In the genomic region with DNA sequence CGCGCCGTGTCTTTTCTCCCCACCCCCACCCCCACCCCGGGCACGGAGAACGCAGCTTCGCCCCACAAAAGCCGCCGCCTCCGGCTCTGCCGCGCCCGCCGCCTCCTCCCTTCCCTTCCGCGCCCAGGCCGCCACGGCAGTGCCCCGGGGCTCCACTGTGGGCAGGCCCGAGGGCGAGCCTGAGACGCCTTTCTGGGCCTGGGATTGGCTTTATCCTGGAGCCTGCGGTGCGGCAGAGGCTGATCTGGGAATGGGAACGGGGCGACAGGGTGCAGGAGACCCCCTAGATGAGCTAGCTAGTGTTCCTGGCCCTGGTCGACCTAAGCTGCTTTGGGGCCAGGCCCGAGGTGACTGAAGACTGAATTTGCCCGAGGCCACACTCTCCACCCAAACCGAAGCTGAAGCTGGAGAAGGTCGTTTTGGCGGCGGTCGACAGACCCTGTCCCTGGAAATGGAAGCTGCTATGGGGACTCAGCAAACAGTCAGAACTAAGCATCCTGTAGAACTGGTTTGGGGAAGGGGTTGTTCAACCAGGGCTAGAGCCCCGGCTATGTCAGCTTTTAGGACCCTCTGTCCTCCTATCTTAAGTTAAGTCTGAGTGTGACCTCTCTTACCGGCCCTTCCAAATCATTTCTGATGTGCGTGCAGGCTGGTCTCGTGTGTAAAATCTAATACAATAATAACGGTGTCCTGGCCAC, we compare ENCODE assay signal across 8 mouse cellular contexts. TPM values are rescaled to one million over a fixed set of nuclear protein-coding genes. Genes with fewer than 3 reads are reported as not detected.
DNase-seq lines count a peak whose midpoint lies in the region; ATAC-seq and TF ChIP-seq lines count a peak whose summit lies in the region.

No protein-coding gene starts in this region.

- H3K27ac ChIP-seq in forebrain, embryonic 13.5 days: peak overlapping the region; percentile 86
- H3K27ac ChIP-seq in liver, embryonic 14.5 days: peak overlapping the region; percentile 57
- H3K27ac ChIP-seq in neural tube, embryonic 13.5 days (replicated peaks): peak overlapping the region; percentile 93

- ATAC-seq in forebrain, embryonic 13.5 days: peak; percentile 59
- peak; percentile 32 for ATAC-seq in inflammation-experienced regulatory T-cells, adult 6 months
- peak; percentile 60 for ATAC-seq in liver, embryonic 14.5 days (ENCODE audit: insufficient read depth)
- peak; percentile 32 for ATAC-seq in neural tube, embryonic 13.5 days (ENCODE audit: low read depth)

- 2% methylated on average over 33 of the region's 39 CpGs for WGBS in forebrain, embryonic 13.5 days
- under 1% methylated on average over 39 of the region's 39 CpGs for WGBS in liver, embryonic 14.5 days (ENCODE audit: insufficient replicate concordance)
- WGBS in neural tube, embryonic 13.5 days: 1% methylated on average over 37 of the region's 39 CpGs

- no peaks in the 10 kb centered on the region for H3K36me3 ChIP-seq in forebrain, embryonic 13.5 days (ENCODE audit: poor library complexity, severe bottlenecking)
- no peaks in the 10 kb centered on the region for H3K36me3 ChIP-seq in liver, embryonic 14.5 days (replicated peaks; ENCODE audit: control insufficient read depth, insufficient read depth, low read depth)
- H3K36me3 ChIP-seq in neural tube, embryonic 13.5 days: no peaks in the 10 kb centered on the region

- peak overlapping the region; percentile 77 for H3K4me3 ChIP-seq in forebrain, embryonic 13.5 days
- H3K4me3 ChIP-seq in liver, embryonic 14.5 days (ENCODE audit: insufficient read depth in 1 of 2, low read depth in 2 of 2, low read length in 2 of 2): peak overlapping the region; percentile 67 to 82
- H3K4me3 ChIP-seq in neural tube, embryonic 13.5 days: peak overlapping the region; percentile 89

- peak overlapping the region; percentile 92 for H3K4me2 ChIP-seq in forebrain, embryonic 13.5 days
- H3K4me2 ChIP-seq in liver, embryonic 14.5 days (ENCODE audit: low read depth): peak overlapping the region; percentile 99
- H3K4me2 ChIP-seq in neural tube, embryonic 13.5 days: peak overlapping the region; percentile 92

- no peak for TF ChIP-seq CTCF in liver, embryonic 14.5 days (IDR thresholded peaks at IDR 0.05; ENCODE audit: low read depth)

- DNase-seq in ovary, postnatal 10 days (ENCODE audit: low spot score): peak; percentile 36
- no peak for DNase-seq in ovary, adult 18-20 months (ENCODE audit: low spot score)
- DNase-seq in c-Kit-positive CD71-positive TER-119-positive erythroid progenitor cells, embryonic 14.5 days (ENCODE audit: low spot score): peak; percentile 42
- DNase-seq in liver, embryonic 14.5 days (ENCODE audit: low read depth in 3 of 3, low spot score in 3 of 3): no peak
- peak; percentile 62 for DNase-seq in urinary bladder, adult 2 months (ENCODE audit: low spot score)

- no peaks in the 10 kb centered on the region for H3K9me3 ChIP-seq in forebrain, embryonic 13.5 days (replicated peaks)
- H3K9me3 ChIP-seq in liver, embryonic 14.5 days (ENCODE audit: control insufficient read depth, low read length): no peaks in the 10 kb centered on the region
- H3K9me3 ChIP-seq in neural tube, embryonic 13.5 days: no peaks in the 10 kb centered on the region

- peak overlapping the region; percentile 91 for H3K9ac ChIP-seq in forebrain, embryonic 13.5 days
- peak overlapping the region; percentile 85 for H3K9ac ChIP-seq in liver, embryonic 14.5 days (replicated peaks)
- H3K9ac ChIP-seq in neural tube, embryonic 13.5 days: peak overlapping the region; percentile 97

- TF ChIP-seq EP300 in liver, embryonic 14.5 days (IDR thresholded peaks at IDR 0.05; ENCODE audit: low read depth): no peak

- peaks cover 7% of the 10 kb centered on the region; the same call in 1 of the 2 replicates for H3K27me3 ChIP-seq in forebrain, embryonic 13.5 days
- no peaks in the 10 kb centered on the region for H3K27me3 ChIP-seq in liver, embryonic 14.5 days (ENCODE audit: control insufficient read depth, insufficient read depth, low read length)
- peaks cover 4% of the 10 kb centered on the region for H3K27me3 ChIP-seq in neural tube, embryonic 13.5 days

- peaks cover 20% of the 10 kb centered on the region for H3K4me1 ChIP-seq in forebrain, embryonic 13.5 days
- H3K4me1 ChIP-seq in liver, embryonic 14.5 days (replicated peaks; ENCODE audit: control insufficient read depth in 2 of 2, insufficient read depth in 2 of 2, low read length in 1 of 2): peaks cover 38 to 47% of the 10 kb centered on the region in 2 experiments
- peaks cover 28% of the 10 kb centered on the region for H3K4me1 ChIP-seq in neural tube, embryonic 13.5 days (replicated peaks)

RNA-seq across cellular contexts. Expression of a gene that starts 0.6 kb away (rescaled TPM):
- 17.6 and 20.6 TPM in 2 replicates for polyA plus RNA-seq in forebrain, embryonic 13.5 days (2015; fragmentation: Nextera tagmentation; extraction: Ambion mirVana)
- 1 to 10 TPM; 6.1 to 9.3 (median 8.7) TPM for polyA plus RNA-seq in inflammation-experienced regulatory T-cells, adult 6 months (2017; shearing (Covaris generic))
- polyA plus RNA-seq in liver, embryonic 14.5 days (2012; rRNA removed): 4.5 and 5.4 TPM in 2 replicates
- 4.9 and 6.1 TPM in 2 replicates for polyA plus RNA-seq in liver, embryonic 14.5 days (2014; fragmentation: Nextera tagmentation; extraction: Ambion mirVana)
- 30.5 and 35.9 TPM in 2 replicates for polyA plus RNA-seq in neural tube, embryonic 13.5 days (2015; fragmentation: Nextera tagmentation; extraction: Ambion mirVana)
- 12.1 and 26.0 TPM in 2 replicates for polyA plus RNA-seq in urinary bladder, adult 2 months (2012; rRNA removed)

RNA-seq across cellular contexts. Expression of a gene that starts 30.7 kb away (rescaled TPM):
- polyA plus RNA-seq in forebrain, embryonic 13.5 days (2015; fragmentation: Nextera tagmentation; extraction: Ambion mirVana): 165 and 173 TPM in 2 replicates
- 10 to 100 TPM; 52.4 to 66.1 (median 56.0) TPM for polyA plus RNA-seq in inflammation-experienced regulatory T-cells, adult 6 months (2017; shearing (Covaris generic))
- polyA plus RNA-seq in liver, embryonic 14.5 days (2012; rRNA removed): 11.6 and 21.1 TPM in 2 replicates
- polyA plus RNA-seq in liver, embryonic 14.5 days (2014; fragmentation: Nextera tagmentation; extraction: Ambion mirVana): 40.9 and 49.2 TPM in 2 replicates
- 105 and 118 TPM in 2 replicates for polyA plus RNA-seq in neural tube, embryonic 13.5 days (2015; fragmentation: Nextera tagmentation; extraction: Ambion mirVana)
- 21.6 and 31.5 TPM in 2 replicates for polyA plus RNA-seq in urinary bladder, adult 2 months (2012; rRNA removed)

RNA-seq across cellular contexts. Expression of a gene that starts 31.6 kb away (rescaled TPM):
- polyA plus RNA-seq in forebrain, embryonic 13.5 days (2015; fragmentation: Nextera tagmentation; extraction: Ambion mirVana): 0.62 and 0.88 TPM in 2 replicates
- polyA plus RNA-seq in inflammation-experienced regulatory T-cells, adult 6 months (2017; shearing (Covaris generic)): 1 to 10 TPM in 2 of 3 experiments, under 1 TPM in 1; 0.74 to 2.5 (median 1.5) TPM
- polyA plus RNA-seq in liver, embryonic 14.5 days (2012; rRNA removed): not detected in 2 replicates
- 0.23 and 0.27 TPM in 2 replicates for polyA plus RNA-seq in liver, embryonic 14.5 days (2014; fragmentation: Nextera tagmentation; extraction: Ambion mirVana)
- 2.0 TPM in 2 replicates for polyA plus RNA-seq in neural tube, embryonic 13.5 days (2015; fragmentation: Nextera tagmentation; extraction: Ambion mirVana)
- 0.27 and 0.89 TPM in 2 replicates for polyA plus RNA-seq in urinary bladder, adult 2 months (2012; rRNA removed)

RNA-seq across cellular contexts. Expression of a gene that starts 39.8 kb away (rescaled TPM):
- 136 and 152 TPM in 2 replicates for polyA plus RNA-seq in forebrain, embryonic 13.5 days (2015; fragmentation: Nextera tagmentation; extraction: Ambion mirVana)
- 10 to 100 TPM; 31.8 to 38.3 (median 38.3) TPM for polyA plus RNA-seq in inflammation-experienced regulatory T-cells, adult 6 months (2017; shearing (Covaris generic))
- 36.0 and 40.1 TPM in 2 replicates for polyA plus RNA-seq in liver, embryonic 14.5 days (2012; rRNA removed)
- polyA plus RNA-seq in liver, embryonic 14.5 days (2014; fragmentation: Nextera tagmentation; extraction: Ambion mirVana): 44.3 and 46.3 TPM in 2 replicates
- 195 and 211 TPM in 2 replicates for polyA plus RNA-seq in neural tube, embryonic 13.5 days (2015; fragmentation: Nextera tagmentation; extraction: Ambion mirVana)
- 144 and 148 TPM in 2 replicates for polyA plus RNA-seq in urinary bladder, adult 2 months (2012; rRNA removed)

Comparison
In these comparisons a context has a peak if more than half of its experiments do, and no peak if none do; other contexts are left out.
1. DNase-seq: peak in ovary, postnatal 10 days (single experiment), c-Kit-positive CD71-positive TER-119-positive erythroid progenitor cells, embryonic 14.5 days (single experiment) and urinary bladder, adult 2 months (single experiment); none in ovary, adult 18-20 months (single experiment) and liver, embryonic 14.5 days (0 of 3).
2. Peak in every context shown above with its lines, with median percentiles within 50 percentile points of each other: ATAC-seq, H3K27ac ChIP-seq, H3K4me2 ChIP-seq, H3K4me3 ChIP-seq and H3K9ac ChIP-seq.